Mouse (Mus musculus) brain, embryonic 14.5 days (tissue): Measurements from ENCODE around the gene Armcx6.

Experiments used
- CTCF ChIP-seq: fragments of 200-500 bp; IDR thresholded peaks from 2 replicates; pipeline ENCODE4 v1.5.1; 2012; ENCODE audit warnings: inconsistent platforms, mild to moderate bottlenecking, moderate library complexity, borderline replicate concordance; ENCODE audit not compliant: insufficient read depth, insufficient read length; ENCODE audit errors: extremely low read depth
- POLR2A ChIP-seq: fragments of 200-500 bp; IDR thresholded peaks from 2 replicates; pipeline ENCODE4 v1.6.1; 2012; ENCODE audit warnings: mild to moderate bottlenecking, inconsistent platforms, borderline replicate concordance; ENCODE audit not compliant: poor library complexity, insufficient read depth, insufficient read length, severe bottlenecking; ENCODE audit errors: extremely low read depth

GRCm38 (mm10) chrX:134716863-134717262, 34.4 kb downstream of the Armcx6 start:
- no peak for TF ChIP-seq POLR2A
- TF ChIP-seq CTCF = no peak
